12 mouse cellular contexts compared by ENCODE assay signal in genomic region chr5:91559071-91559610, GRCm38 (mm10). TPM values are rescaled to one million over a fixed set of nuclear protein-coding genes. Genes with fewer than 3 reads are reported as not detected.
DNase-seq lines count a peak whose midpoint lies in the region; ATAC-seq and TF ChIP-seq lines count a peak whose summit lies in the region.
"Had no signal": no experiment of that assay in that cellular context is flagged by ENCODE, and none has a peak within 500 bp of the region (broad histone marks: within the 10 kb centered on the region; RNA-seq: fewer than 3 reads in every experiment).

No protein-coding gene starts in this region.

- ATAC-seq in hindbrain, embryonic 16.5 days = peak; percentile 69
- ATAC-seq in hindbrain, embryonic 11.5 days (ENCODE audit: low FRiP score) = no peak
- no peak for ATAC-seq in erythroid progenitor cell, adult 5-6 weeks (replicated peaks; ENCODE audit: low FRiP score, poor library complexity, severe bottlenecking)
- ATAC-seq in lung, postnatal 0 days = no peak

- no peak overlapping the region for H3K9ac ChIP-seq in hindbrain, embryonic 16.5 days (ENCODE audit: low read depth, low read length)
- no peak overlapping the region for H3K9ac ChIP-seq in hindbrain, embryonic 11.5 days (ENCODE audit: low read depth, low read length)
- no peak overlapping the region for H3K9ac ChIP-seq in lung, postnatal 0 days (replicated peaks; ENCODE audit: low read depth)
- H3K9ac ChIP-seq: heart, embryonic 13.5 days had no signal

- no peak overlapping the region for H3K27ac ChIP-seq in hindbrain, embryonic 16.5 days (ENCODE audit: low read depth, low read length)
- H3K27ac ChIP-seq in hindbrain, embryonic 11.5 days (ENCODE audit: low read depth, low read length) = no peak overlapping the region
- H3K27ac ChIP-seq in lung, postnatal 0 days (ENCODE audit: low read length) = no peak overlapping the region
- H3K27ac ChIP-seq: heart, embryonic 13.5 days had no signal

- no peaks in the 10 kb centered on the region for H3K36me3 ChIP-seq in hindbrain, embryonic 16.5 days (ENCODE audit: control insufficient read depth, insufficient read depth, low read length)
- no peaks in the 10 kb centered on the region for H3K36me3 ChIP-seq in hindbrain, embryonic 11.5 days (ENCODE audit: control insufficient read depth, insufficient read depth, low read length)
- no peaks in the 10 kb centered on the region for H3K36me3 ChIP-seq in lung, postnatal 0 days (ENCODE audit: insufficient read depth, low read length)
- H3K36me3 ChIP-seq: heart, embryonic 13.5 days had no signal

- no peak for TF ChIP-seq EP300 in lung, postnatal 0 days (IDR thresholded peaks at IDR 0.05)

- 76% methylated on average over 7 of the region's 7 CpGs for WGBS in hindbrain, embryonic 16.5 days
- 86% methylated on average over 7 of the region's 7 CpGs for whole genome bisulfite sequencing in hindbrain, embryonic 11.5 days
- WGBS in lung, postnatal 0 days = 70% methylated on average over 7 of the region's 7 CpGs

- H3K4me3 ChIP-seq in hindbrain, embryonic 16.5 days (ENCODE audit: low read length) = no peak overlapping the region
- H3K4me3 ChIP-seq in hindbrain, embryonic 11.5 days (ENCODE audit: low read depth, low read length) = no peak overlapping the region
- no peak overlapping the region for H3K4me3 ChIP-seq in lung, postnatal 0 days (ENCODE audit: low read depth, low read length)
- H3K4me3 ChIP-seq: heart, embryonic 13.5 days had no signal

- H3K27me3 ChIP-seq in hindbrain, embryonic 16.5 days (replicated peaks; ENCODE audit: control insufficient read depth, insufficient read depth, low read length) = no peaks in the 10 kb centered on the region
- no peaks in the 10 kb centered on the region for H3K27me3 ChIP-seq in hindbrain, embryonic 11.5 days (ENCODE audit: control insufficient read depth, insufficient read depth, low read length)
- H3K27me3 ChIP-seq in lung, postnatal 0 days (replicated peaks; ENCODE audit: insufficient read depth, low read length) = no peaks in the 10 kb centered on the region
- H3K27me3 ChIP-seq: heart, embryonic 13.5 days had no signal

- TF ChIP-seq CTCF in lung, postnatal 0 days (IDR thresholded peaks at IDR 0.05) = no peak

- DNase-seq in hindbrain, embryonic 11.5 days (ENCODE audit: low spot score) = no peak
- DNase-seq in adrenal gland, adult 18-20 months (ENCODE audit: low spot score in 2 of 2) = peak; percentile 29 to 33
- peak; percentile 70 for DNase-seq in adrenal gland, postnatal 10 days
- peak; percentile 18 for DNase-seq in cerebellum, adult 9-11 months
- DNase-seq in embryo, embryonic 11 days = no peak
- DNase-seq in lung, postnatal 0 days (ENCODE audit: low spot score) = no peak
- DNase-seq: kidney, adult 18-20 months; liver; spleen, adult 18-20 months had no signal

- no peak overlapping the region for H3K4me2 ChIP-seq in hindbrain, embryonic 16.5 days (ENCODE audit: low read length)
- no peak overlapping the region for H3K4me2 ChIP-seq in hindbrain, embryonic 11.5 days (replicated peaks; ENCODE audit: low read depth, low read length)
- H3K4me2 ChIP-seq in lung, postnatal 0 days (replicated peaks; ENCODE audit: low read depth, low read length) = no peak overlapping the region
- H3K4me2 ChIP-seq: heart, embryonic 13.5 days had no signal

- H3K9me3 ChIP-seq in hindbrain, embryonic 16.5 days (ENCODE audit: control insufficient read depth, low read length) = no peaks in the 10 kb centered on the region
- no peaks in the 10 kb centered on the region for H3K9me3 ChIP-seq in hindbrain, embryonic 11.5 days (ENCODE audit: control insufficient read depth, low read length)
- H3K9me3 ChIP-seq in lung, postnatal 0 days (ENCODE audit: low read length) = no peaks in the 10 kb centered on the region

- H3K4me1 ChIP-seq in hindbrain, embryonic 16.5 days (ENCODE audit: control insufficient read depth, insufficient read depth, low read depth, low read length) = no peaks in the 10 kb centered on the region
- H3K4me1 ChIP-seq in hindbrain, embryonic 11.5 days (replicated peaks; ENCODE audit: control insufficient read depth, insufficient read depth, low read length) = no peaks in the 10 kb centered on the region
- no peaks in the 10 kb centered on the region for H3K4me1 ChIP-seq in lung, postnatal 0 days (ENCODE audit: insufficient read depth, low read depth, low read length)

RNA-seq across cellular contexts. Expression of gene Parm1, which starts 41.7 kb away (rescaled TPM):
- 6.8 and 8.5 TPM in 2 replicates for polyA plus RNA-seq in hindbrain, embryonic 16.5 days (2015; fragmentation: Nextera tagmentation; extraction: Ambion mirVana)
- polyA plus RNA-seq in hindbrain, embryonic 11.5 days (2014; fragmentation: Nextera tagmentation; extraction: Ambion mirVana) = 11.4 and 11.8 TPM in 2 replicates
- 100 to 1,000 TPM; 109 to 127 TPM for total RNA-seq in adrenal gland, adult 18-20 months (2021)
- total RNA-seq in adrenal gland, postnatal 10 days (2021) = 10 to 100 TPM; 31.8 to 35.7 TPM
- not detected in 2 replicates for total RNA-seq in erythroid progenitor cell, adult 5-6 weeks (2015; ENCODE audit: low replicate concordance)
- 0.61 TPM in 1 of 2 replicates, not detected in the other for total RNA-seq in erythroid progenitor cell, adult 5-6 weeks (2017; ENCODE audit: low replicate concordance)
- 5.0 and 6.4 TPM in 2 replicates for polyA plus RNA-seq in lung, postnatal 0 days (2015; fragmentation: Nextera tagmentation; extraction: Ambion mirVana)

Comparison
In these comparisons a context has a peak if more than half of its experiments do, and no peak if none do; other contexts are left out.
1. DNase-seq: peak in adrenal gland, adult 18-20 months (2 of 2), adrenal gland, postnatal 10 days (single experiment) and cerebellum, adult 9-11 months (single experiment); none in hindbrain, embryonic 11.5 days (single experiment), embryo, embryonic 11 days (single experiment) and lung, postnatal 0 days (single experiment).
2. RNA of gene Parm1, which starts 41.7 kb away (total RNA-seq): 109 to 127 TPM in adrenal gland, adult 18-20 months and 31.8 to 35.7 TPM in adrenal gland, postnatal 10 days; 0.61 TPM in erythroid progenitor cell, adult 5-6 weeks; every median in the first group is over 10 times any median in the second.